Mouse (Mus musculus): Measurements from ENCODE around the gene Rptor. TPM values are rescaled to one million over a fixed set of nuclear protein-coding genes. Genes with fewer than 3 reads are reported as not detected.

The Rptor gene
- 16.1 TPM for polyA plus RNA-seq (2014; fragmentation: Illumina TruSeq; extraction: RNeasy Lipid Tissue Mini Kit (QIAGEN cat#74804); ENCODE audit: low read depth, low replicate concordance)

DNA sequence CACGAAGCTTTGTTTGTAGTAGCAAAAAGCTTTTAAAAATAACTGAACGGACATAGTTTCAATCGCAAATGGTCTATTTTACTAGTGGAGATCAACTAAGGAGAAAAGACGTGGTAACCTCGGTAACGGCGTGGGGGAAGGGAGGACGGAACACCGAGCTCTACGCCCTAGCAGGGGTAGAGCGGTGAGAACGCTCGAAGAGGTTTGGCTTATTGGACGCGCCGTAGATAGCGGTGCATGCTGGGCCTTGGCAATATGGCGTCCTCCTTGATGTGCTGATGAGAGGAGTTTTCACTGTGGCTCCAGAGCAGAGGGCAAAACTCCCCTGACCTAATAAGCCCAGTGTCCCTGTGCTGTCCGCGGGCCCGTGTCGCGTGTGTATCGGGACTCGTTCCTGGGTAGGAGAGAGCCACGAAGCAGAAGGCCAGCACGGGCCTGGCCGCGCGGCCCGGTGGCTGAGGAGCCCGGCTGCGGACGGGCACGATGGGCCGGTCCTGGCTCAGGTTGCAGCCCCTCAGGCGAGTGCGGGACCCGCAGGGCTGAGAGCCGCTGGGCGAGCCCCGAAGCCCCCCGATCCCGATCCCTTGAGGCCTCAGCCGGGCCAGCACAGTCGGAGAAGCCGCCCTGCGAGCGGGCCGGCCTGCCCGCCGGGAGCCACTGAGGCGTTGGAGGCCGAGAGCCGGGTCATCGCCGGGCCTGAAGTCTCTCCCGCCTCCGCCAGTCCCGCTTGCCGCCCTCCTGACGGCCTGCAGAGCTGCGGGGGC is at the start of gene Rptor:
Gene Rptor (plus strand): TSS at position 143 of the 764 bp plus-strand sequence.

GRCm38 (mm10) chr11:119913291-119913934 is 310.7 kb downstream of the Rptor start, which contains the start of gene Chmp6:
TSS of gene Chmp6 (plus strand) at chr11:119913441.

GRCm38 (mm10) chr11:119942727-119943427 is 340.2 kb downstream of the Rptor start, which contains the start of gene Baiap2:
TSS of gene Baiap2 (plus strand) at chr11:119942763.

Other genes starting within 250 kb of the Rptor start
- 5.1 TPM for gene Sgsh, start 247.4 kb upstream of the Rptor start, polyA plus RNA-seq (2014; fragmentation: Illumina TruSeq; extraction: RNeasy Lipid Tissue Mini Kit (QIAGEN cat#74804); ENCODE audit: low read depth, low replicate concordance)
- 3.6 TPM for gene Slc26a11, start 247.3 kb upstream of the Rptor start, polyA plus RNA-seq (2014; fragmentation: Illumina TruSeq; extraction: RNeasy Lipid Tissue Mini Kit (QIAGEN cat#74804); ENCODE audit: low read depth, low replicate concordance)
- 25.8 TPM for gene Rnf213, start 209.8 kb upstream of the Rptor start, polyA plus RNA-seq (2014; fragmentation: Illumina TruSeq; extraction: RNeasy Lipid Tissue Mini Kit (QIAGEN cat#74804); ENCODE audit: low read depth, low replicate concordance)
- gene Endov, start 111.6 kb upstream of the Rptor start, polyA plus RNA-seq (2014; fragmentation: Illumina TruSeq; extraction: RNeasy Lipid Tissue Mini Kit (QIAGEN cat#74804); ENCODE audit: low read depth, low replicate concordance) = 6.4 TPM
- 0.16 TPM for gene Nptx1, start 55.2 kb upstream of the Rptor start, polyA plus RNA-seq (2014; fragmentation: Illumina TruSeq; extraction: RNeasy Lipid Tissue Mini Kit (QIAGEN cat#74804); ENCODE audit: low read depth, low replicate concordance)

Data from heart, adult 10 weeks (tissue).